11 mouse cellular contexts compared by ENCODE assay signal in genomic region chr3:34197163-34197455, GRCm38 (mm10).
DNase-seq lines count a peak whose midpoint lies in the region; ATAC-seq and TF ChIP-seq lines count a peak whose summit lies in the region.
"Had no signal": no experiment of that assay in that cellular context is flagged by ENCODE, and none has a peak within 500 bp of the region (broad histone marks: within the 10 kb centered on the region; RNA-seq: fewer than 3 reads in every experiment).

No protein-coding gene starts in this region.

- H3K4me3 ChIP-seq in intestine, embryonic 14.5 days (ENCODE audit: low read depth, low read length) = peak overlapping the region; percentile 4; the same call in 1 of the 2 replicates
- H3K4me3 ChIP-seq in intestine, embryonic 16.5 days (ENCODE audit: low read length) = no peak overlapping the region
- H3K4me3 ChIP-seq in forebrain, embryonic 10.5 days = peak overlapping the region; percentile 33
- H3K4me3 ChIP-seq in hindbrain, postnatal 0 days (ENCODE audit: low read length) = peak overlapping the region; percentile 21
- peak overlapping the region; percentile 11 for H3K4me3 ChIP-seq in neural tube, embryonic 15.5 days (replicated peaks)
- H3K4me3 ChIP-seq: liver, embryonic 12.5 days had no signal

- no peaks in the 10 kb centered on the region for H3K4me1 ChIP-seq in intestine, embryonic 14.5 days (replicated peaks; ENCODE audit: control insufficient read depth, insufficient read depth, low read length)
- no peaks in the 10 kb centered on the region for H3K4me1 ChIP-seq in intestine, embryonic 16.5 days (ENCODE audit: control insufficient read depth, insufficient read depth, low read length)
- peaks cover 31% of the 10 kb centered on the region for H3K4me1 ChIP-seq in forebrain, embryonic 10.5 days
- peaks cover 3% of the 10 kb centered on the region; the same call in 1 of the 2 replicates for H3K4me1 ChIP-seq in hindbrain, postnatal 0 days (ENCODE audit: insufficient read depth, low read length)
- H3K4me1 ChIP-seq in neural tube, embryonic 15.5 days = peaks cover 18% of the 10 kb centered on the region
- H3K4me1 ChIP-seq: liver, embryonic 12.5 days had no signal

- no peak overlapping the region; the same call in 1 of the 2 replicates for H3K4me2 ChIP-seq in intestine, embryonic 14.5 days (ENCODE audit: low read length)
- no peak overlapping the region for H3K4me2 ChIP-seq in intestine, embryonic 16.5 days (ENCODE audit: low read depth, low read length)
- H3K4me2 ChIP-seq in hindbrain, postnatal 0 days (ENCODE audit: low read depth, low read length) = peak overlapping the region; percentile 31
- peak overlapping the region; percentile 47 for H3K4me2 ChIP-seq in neural tube, embryonic 15.5 days
- H3K4me2 ChIP-seq: liver, embryonic 12.5 days had no signal

- ATAC-seq in intestine, embryonic 14.5 days (replicated peaks; ENCODE audit: low FRiP score, low TSS enrichment, low read depth) = no peak
- no peak for ATAC-seq in intestine, embryonic 16.5 days
- ATAC-seq in hindbrain, postnatal 0 days = no peak
- ATAC-seq in neural tube, embryonic 15.5 days (ENCODE audit: low FRiP score) = no peak
- ATAC-seq in erythroid progenitor cell, adult 5-6 weeks (replicated peaks; ENCODE audit: low FRiP score, poor library complexity, severe bottlenecking) = no peak
- ATAC-seq: liver, embryonic 12.5 days had no signal

- H3K27me3 ChIP-seq in intestine, embryonic 14.5 days (replicated peaks; ENCODE audit: control insufficient read depth, insufficient read depth, low read length) = peaks cover 8% of the 10 kb centered on the region
- peaks cover 3% of the 10 kb centered on the region for H3K27me3 ChIP-seq in intestine, embryonic 16.5 days (replicated peaks; ENCODE audit: control insufficient read depth, insufficient read depth, low read length)
- H3K27me3 ChIP-seq in forebrain, embryonic 10.5 days (ENCODE audit: poor library complexity, severe bottlenecking) = peaks cover 46% of the 10 kb centered on the region
- H3K27me3 ChIP-seq in hindbrain, postnatal 0 days (ENCODE audit: insufficient read depth, low read length) = no peaks in the 10 kb centered on the region
- no peaks in the 10 kb centered on the region for H3K27me3 ChIP-seq in neural tube, embryonic 15.5 days (replicated peaks)

- peak overlapping the region; percentile 6; the same call in 1 of the 2 replicates for H3K9ac ChIP-seq in intestine, embryonic 14.5 days (ENCODE audit: low read length)
- no peak overlapping the region for H3K9ac ChIP-seq in intestine, embryonic 16.5 days (ENCODE audit: low read depth, low read length)
- no peak overlapping the region for H3K9ac ChIP-seq in hindbrain, postnatal 0 days (replicated peaks; ENCODE audit: low read length)
- H3K9ac ChIP-seq in neural tube, embryonic 15.5 days (replicated peaks) = 0 out of 2 replicates have a peak overlapping the region, but pooled peaks have one; percentile 24
- H3K9ac ChIP-seq: liver, embryonic 12.5 days had no signal

- H3K27ac ChIP-seq in intestine, embryonic 14.5 days (ENCODE audit: low read depth) = peak overlapping the region; percentile 3; the same call in 1 of the 2 replicates
- H3K27ac ChIP-seq in intestine, embryonic 16.5 days (ENCODE audit: low read length) = no peak overlapping the region
- peak overlapping the region; percentile 74 for H3K27ac ChIP-seq in forebrain, embryonic 10.5 days
- H3K27ac ChIP-seq in hindbrain, postnatal 0 days = peak overlapping the region; percentile 45; the same call in 1 of the 2 replicates
- H3K27ac ChIP-seq in neural tube, embryonic 15.5 days (replicated peaks) = no peak overlapping the region
- H3K27ac ChIP-seq: liver, embryonic 12.5 days had no signal

- 11% methylated on average over 10 of the region's 10 CpGs for WGBS in intestine, embryonic 14.5 days
- WGBS in intestine, embryonic 16.5 days = 17% methylated on average over 10 of the region's 10 CpGs
- 13% methylated on average over 10 of the region's 10 CpGs for WGBS in forebrain, embryonic 10.5 days
- 24% methylated on average over 10 of the region's 10 CpGs for WGBS in hindbrain, postnatal 0 days
- WGBS in neural tube, embryonic 15.5 days = 15% methylated on average over 10 of the region's 10 CpGs

- no peaks in the 10 kb centered on the region for H3K9me3 ChIP-seq in intestine, embryonic 14.5 days (ENCODE audit: control insufficient read depth, low read length)
- no peaks in the 10 kb centered on the region for H3K9me3 ChIP-seq in intestine, embryonic 16.5 days (ENCODE audit: control insufficient read depth, low read length)
- no peaks in the 10 kb centered on the region for H3K9me3 ChIP-seq in forebrain, embryonic 10.5 days
- no peaks in the 10 kb centered on the region for H3K9me3 ChIP-seq in hindbrain, postnatal 0 days (ENCODE audit: low read length)
- no peaks in the 10 kb centered on the region for H3K9me3 ChIP-seq in neural tube, embryonic 15.5 days (replicated peaks)
- H3K9me3 ChIP-seq: liver, embryonic 12.5 days had no signal

- intact Hi-C loops in gastrocnemius, postnatal 36 days (cut with DNase I) = no loop called here

- DNase-seq in intestine, embryonic 14.5 days (ENCODE audit: low spot score) = no peak
- peak; percentile 16 for DNase-seq in forebrain, embryonic 10.5 days (ENCODE audit: extremely low spot score, low spot score)
- no peak for DNase-seq in hindbrain, postnatal 0 days (ENCODE audit: low spot score)
- no peak for DNase-seq in cerebellum, adult 9-10 months
- no peak for DNase-seq in gastrocnemius, postnatal 36 days
- DNase-seq: layer of hippocampus, adult 9-11 months; thymus, adult 18-20 months had no signal

- no peak for TF ChIP-seq CTCF in hindbrain, postnatal 0 days (IDR thresholded peaks at IDR 0.05; ENCODE audit: low read depth)

- H3K36me3 ChIP-seq in intestine, embryonic 14.5 days (ENCODE audit: control insufficient read depth, insufficient read depth, low read length) = no peaks in the 10 kb centered on the region
- no peaks in the 10 kb centered on the region for H3K36me3 ChIP-seq in intestine, embryonic 16.5 days (ENCODE audit: control insufficient read depth, insufficient read depth, low read length)
- H3K36me3 ChIP-seq in forebrain, embryonic 10.5 days (replicated peaks) = no peaks in the 10 kb centered on the region
- H3K36me3 ChIP-seq in hindbrain, postnatal 0 days (ENCODE audit: insufficient read depth, low read length) = no peaks in the 10 kb centered on the region
- no peaks in the 10 kb centered on the region for H3K36me3 ChIP-seq in neural tube, embryonic 15.5 days
- H3K36me3 ChIP-seq: liver, embryonic 12.5 days had no signal

Comparison
In these comparisons a context has a peak if more than half of its experiments do, and no peak if none do; other contexts are left out.
1. H3K27ac ChIP-seq: peak in intestine, embryonic 14.5 days (single experiment), forebrain, embryonic 10.5 days (single experiment) and hindbrain, postnatal 0 days (single experiment); none in intestine, embryonic 16.5 days (single experiment) and neural tube, embryonic 15.5 days (single experiment).
2. H3K9ac ChIP-seq: peak in intestine, embryonic 14.5 days (single experiment) and neural tube, embryonic 15.5 days (single experiment); none in intestine, embryonic 16.5 days (single experiment) and hindbrain, postnatal 0 days (single experiment).
3. H3K4me2 ChIP-seq: peak in hindbrain, postnatal 0 days (single experiment) and neural tube, embryonic 15.5 days (single experiment); none in intestine, embryonic 14.5 days (single experiment) and intestine, embryonic 16.5 days (single experiment).